Mouse (Mus musculus) left cerebral cortex, adult 18-20 months (tissue): ENCODE results near the gene Suz12. TPM values are rescaled to one million over a fixed set of nuclear protein-coding genes. Genes with fewer than 3 reads are reported as not detected.
"Not testable (repeated sequence)": the region's sequence is repeated elsewhere in the genome, so short reads cannot be mapped to it uniquely, and the experiment has no call there.

Experiments used
- DNase-seq, 2 experiments: peaks; one replicate each; pipeline ENCODE4 v3.0.0; 2021 to 2022; ENCODE audit warnings: low spot score in 2 of 2, mixed read lengths in 1 of 2
- total RNA-seq, 2 experiments: library from RNA; stranded (reverse); gene quantifications; 2 replicates each; pipeline ENCODE4 v1.2.3; 2021

Suz12 gene
- total RNA-seq, 2 experiments from 2014 or later = 34.3 to 37.7 TPM

GRCm38 (mm10) chr11:79990120-79990519 lies 2.8 kb upstream of the Suz12 start:
- DNase-seq = no peak

- DNase-seq = no peak
Measured at GRCm38 (mm10) chr11:79991600-79991999, 1.3 kb upstream of the Suz12 start.

GRCm38 (mm10) chr11:79992035-79992591 lies 793 bp upstream of the Suz12 start:
- no peak for DNase-seq

GRCm38 (mm10) chr11:79993356-79994270 lies 707 bp downstream of the Suz12 start:
- peak; percentile 5 to 21 for DNase-seq

GRCm38 (mm10) chr11:79994271-79994988 lies 1.5 kb downstream of the Suz12 start:
- DNase-seq = no peak

GRCm38 (mm10) chr11:80016533-80016932 lies 23.6 kb downstream of the Suz12 start:
- DNase-seq = not testable (repeated sequence)

- no peak for DNase-seq
Measured at GRCm38 (mm10) chr11:80019792-80020191, 26.9 kb downstream of the Suz12 start.

- DNase-seq = no peak
Measured at GRCm38 (mm10) chr11:80021306-80021705, 28.4 kb downstream of the Suz12 start.

- DNase-seq = no peak
Measured at GRCm38 (mm10) chr11:80037495-80037894, 44.6 kb downstream of the Suz12 start.

GRCm38 (mm10) chr11:80042615-80043418 lies 49.9 kb downstream of the Suz12 start:
- DNase-seq = peak; percentile 10 to 39

GRCm38 (mm10) chr11:80043419-80043817 lies 50.5 kb downstream of the Suz12 start:
- no peak for DNase-seq

- no peak for DNase-seq
Measured at GRCm38 (mm10) chr11:80046856-80047255, 54.0 kb downstream of the Suz12 start.

- DNase-seq = no peak
Measured at GRCm38 (mm10) chr11:80050088-80050487, 57.2 kb downstream of the Suz12 start.

- no peak for DNase-seq
Measured at GRCm38 (mm10) chr11:80052456-80052855, 59.5 kb downstream of the Suz12 start.

GRCm38 (mm10) chr11:80053171-80053570 lies 60.3 kb downstream of the Suz12 start:
- DNase-seq = no peak

- DNase-seq = no peak
Measured at GRCm38 (mm10) chr11:80054659-80055058, 61.8 kb downstream of the Suz12 start.

GRCm38 (mm10) chr11:80056141-80056540 lies 63.2 kb downstream of the Suz12 start:
- DNase-seq = no peak

- DNase-seq = peak in 1 of 2 experiments; percentile 17
Measured at GRCm38 (mm10) chr11:80062159-80062558, 69.3 kb downstream of the Suz12 start.

GRCm38 (mm10) chr11:80066373-80066772 lies 73.5 kb downstream of the Suz12 start:
- DNase-seq = not testable (repeated sequence)

- no peak for DNase-seq
Measured at GRCm38 (mm10) chr11:80067558-80067957, 74.7 kb downstream of the Suz12 start.

GRCm38 (mm10) chr11:80069815-80070214 lies 76.9 kb downstream of the Suz12 start:
- no peak for DNase-seq
